In the genomic region with DNA sequence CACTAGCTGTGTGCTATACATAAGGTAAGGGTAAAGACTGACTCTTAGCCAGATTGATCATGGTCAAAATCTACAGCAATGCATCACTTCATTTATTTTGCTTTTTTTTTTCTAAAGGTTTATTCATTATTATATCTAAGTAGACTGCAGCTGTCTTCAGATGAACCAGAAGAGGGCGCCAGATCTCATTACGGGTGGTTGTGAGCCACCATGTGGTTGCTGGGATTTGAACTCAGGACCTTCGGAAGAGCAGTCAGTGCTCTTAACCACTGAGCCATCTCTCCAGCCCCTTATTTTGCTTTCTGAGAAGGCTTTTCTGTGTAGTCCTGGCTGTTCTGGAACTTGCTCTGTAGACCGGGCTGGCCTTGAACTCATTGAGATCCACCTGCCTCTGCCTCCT, we compare ENCODE assay signal across 7 mouse cellular contexts. TPM values are rescaled to one million over a fixed set of nuclear protein-coding genes. Genes with fewer than 3 reads are reported as not detected.
DNase-seq lines count a peak whose midpoint lies in the region; ATAC-seq and TF ChIP-seq lines count a peak whose summit lies in the region.
"Not testable (repeated sequence)": the region's sequence is repeated elsewhere in the genome, so short reads cannot be mapped to it uniquely, and the experiment has no call there.

No protein-coding gene starts in this region.

- in situ Hi-C loops in ES-E14 (cut with MboI; ENCODE audit: low sequenced_read_pairs in 2 of 2, unreplicated experiment in 2 of 2) = not testable (repeated sequence)

- TF ChIP-seq POLR2A in heart, adult 2 months (IDR thresholded peaks at IDR 0.05; ENCODE audit: insufficient read depth, low read depth, low read length) = not testable (repeated sequence)

- TF ChIP-seq CTCF in heart, adult 2 months (IDR thresholded peaks at IDR 0.05) = peak; percentile 53
- peak; percentile 57 for TF ChIP-seq CTCF in layer of hippocampus, adult 2 months (conservative IDR thresholded peaks at IDR 0.05)
- TF ChIP-seq CTCF in liver, postnatal 0 days (IDR thresholded peaks at IDR 0.05; ENCODE audit: low read depth) = peak; percentile 44

- peaks cover 4 to 11% of the 10 kb centered on the region in 2 experiments for H3K4me1 ChIP-seq in ES-E14 (ENCODE audit: control insufficient read depth in 2 of 2, insufficient read depth in 2 of 2, low read length in 2 of 2, poor library complexity in 1 of 2)
- not testable (repeated sequence) for H3K4me1 ChIP-seq in heart, adult 2 months (ENCODE audit: control insufficient read depth, insufficient read depth, low read length)
- H3K4me1 ChIP-seq in liver, postnatal 0 days (ENCODE audit: insufficient read depth) = peaks cover 17% of the 10 kb centered on the region; the same call in 1 of the 2 replicates

- peak; percentile 52 to 53 for DNase-seq in B cell, adult 2 months
- DNase-seq in ES-E14 (ENCODE audit: low read depth, low spot score); heart, adult 2 months; layer of hippocampus, adult 2 months (ENCODE audit: low spot score in 2 of 2); liver, postnatal 0 days: not testable (repeated sequence)
- peak; percentile 50 for DNase-seq in splenic B cell, adult 2 months (ENCODE audit: low read depth, low spot score)
- DNase-seq in thymus, postnatal 25 days = peak; percentile 15

- not testable (repeated sequence) for TF ChIP-seq EP300 in heart, adult 2 months (IDR thresholded peaks at IDR 0.05; ENCODE audit: insufficient read depth, low read depth, low read length); liver, postnatal 0 days (IDR thresholded peaks at IDR 0.05; ENCODE audit: low read depth)

- intact Hi-C loops in heart, adult 2 months (cut with DNase I) = not testable (repeated sequence)

- not testable (repeated sequence) for H3K36me3 ChIP-seq in ES-E14 (ENCODE audit: control insufficient read depth, insufficient read depth, low read length, poor library complexity, severe bottlenecking); heart, adult 2 months (ENCODE audit: control insufficient read depth, insufficient read depth, low read length); liver, postnatal 0 days (replicated peaks; ENCODE audit: insufficient read depth, low read length); splenic B cell, adult 2 months (ENCODE audit: control insufficient read depth, insufficient read depth, low read length, poor library complexity, severe bottlenecking)

- not testable (repeated sequence) for H3K4me2 ChIP-seq in liver, postnatal 0 days (ENCODE audit: low read depth, low read length)

- H3K4me3 ChIP-seq in ES-E14 (ENCODE audit: insufficient read depth in 1 of 2, low read depth in 1 of 2, low read length in 2 of 2, poor library complexity in 1 of 2, severe bottlenecking in 1 of 2); heart, adult 2 months; layer of hippocampus, adult 2 months; liver, postnatal 0 days (ENCODE audit: low read depth, low read length): not testable (repeated sequence)

- not testable (repeated sequence) for ATAC-seq in liver, postnatal 0 days

- not testable (repeated sequence) for H3K9ac ChIP-seq in ES-E14 (ENCODE audit: insufficient read depth, low read depth, low read length, poor library complexity, severe bottlenecking); heart, adult 2 months (ENCODE audit: low read depth, low read length); liver, postnatal 0 days (replicated peaks)

- peak overlapping the region; percentile 44; the same call in 1 of the 2 replicates for H3K27ac ChIP-seq in ES-E14 (ENCODE audit: insufficient read depth, low read depth, low read length, poor library complexity, severe bottlenecking)
- not testable (repeated sequence) for H3K27ac ChIP-seq in heart, adult 2 months; layer of hippocampus, adult 2 months; liver, postnatal 0 days (ENCODE audit: low read depth)

- peaks cover 16% of the 10 kb centered on the region for H3K79me2 ChIP-seq in heart, adult 2 months (replicated peaks; ENCODE audit: control insufficient read depth, insufficient read depth, low read length)

- not testable (repeated sequence) for H3K27me3 ChIP-seq in heart, adult 2 months (ENCODE audit: control insufficient read depth, insufficient read depth, low read length); liver, postnatal 0 days (ENCODE audit: insufficient read depth, low read length); splenic B cell, adult 2 months (ENCODE audit: control insufficient read depth, insufficient read depth, low read length, poor library complexity, severe bottlenecking)

- H3K9me3 ChIP-seq in ES-E14 (ENCODE audit: control insufficient read depth, insufficient read depth, low read depth, low read length); liver, postnatal 0 days (ENCODE audit: low read length): not testable (repeated sequence)

- 91% methylated on average over 4 of the region's 4 CpGs for WGBS in heart, adult 2 months
- 87% methylated on average over 4 of the region's 4 CpGs for WGBS in liver, postnatal 0 days (ENCODE audit: insufficient replicate concordance)

RNA-seq across cellular contexts. Expression of a gene that starts 17.8 kb away (rescaled TPM):
- total RNA-seq in ES-E14 (2012; rRNA removed) = 25.6 and 26.7 TPM in 2 replicates
- total RNA-seq in heart, adult 2 months (2021) = 10 to 100 TPM; 42.5 to 49.1 TPM
- 10.4 and 20.6 TPM in 2 replicates for polyA plus RNA-seq in heart, adult 2 months (2012; rRNA removed)
- total RNA-seq in layer of hippocampus, adult 2 months (2021) = 100 to 1,000 TPM in 1 of 2 experiments, 10 to 100 TPM in 1; 97.3 to 109 TPM
- polyA plus RNA-seq in liver, postnatal 0 days (2015; fragmentation: Nextera tagmentation; extraction: Ambion mirVana) = 19.3 and 20.5 TPM in 2 replicates

RNA-seq across cellular contexts. Expression of a gene that starts 30.6 kb away (rescaled TPM):
- 28.5 and 35.3 TPM in 2 replicates for total RNA-seq in ES-E14 (2012; rRNA removed)
- 10 to 100 TPM in 1 of 2 experiments, 1 to 10 TPM in 1; 9.0 to 10.2 TPM for total RNA-seq in heart, adult 2 months (2021)
- 11.5 and 17.7 TPM in 2 replicates for polyA plus RNA-seq in heart, adult 2 months (2012; rRNA removed)
- total RNA-seq in layer of hippocampus, adult 2 months (2021) = 10 to 100 TPM; 43.1 to 45.3 TPM
- 18.5 and 20.0 TPM in 2 replicates for polyA plus RNA-seq in liver, postnatal 0 days (2015; fragmentation: Nextera tagmentation; extraction: Ambion mirVana)

RNA-seq across cellular contexts. Expression of a gene that starts 36.6 kb away (rescaled TPM):
- 129 and 159 TPM in 2 replicates for total RNA-seq in ES-E14 (2012; rRNA removed)
- total RNA-seq in heart, adult 2 months (2021) = 100 to 1,000 TPM; 219 to 255 TPM
- polyA plus RNA-seq in heart, adult 2 months (2012; rRNA removed) = 732 and 788 TPM in 2 replicates
- 1,000 to 10,000 TPM; 1,075 to 1,153 TPM for total RNA-seq in layer of hippocampus, adult 2 months (2021)
- polyA plus RNA-seq in liver, postnatal 0 days (2015; fragmentation: Nextera tagmentation; extraction: Ambion mirVana) = 422 and 445 TPM in 2 replicates

RNA-seq across cellular contexts. Expression of a gene that starts 59.6 kb away (rescaled TPM):
- total RNA-seq in ES-E14 (2012; rRNA removed) = 34.6 and 42.3 TPM in 2 replicates
- total RNA-seq in heart, adult 2 months (2021) = 1 to 10 TPM; 8.4 to 9.1 TPM
- 9.8 and 12.8 TPM in 2 replicates for polyA plus RNA-seq in heart, adult 2 months (2012; rRNA removed)
- 10 to 100 TPM; 26.6 to 28.8 TPM for total RNA-seq in layer of hippocampus, adult 2 months (2021)
- polyA plus RNA-seq in liver, postnatal 0 days (2015; fragmentation: Nextera tagmentation; extraction: Ambion mirVana) = 6.8 and 7.7 TPM in 2 replicates
